12 mouse cellular contexts compared by ENCODE assay signal in the genomic region with DNA sequence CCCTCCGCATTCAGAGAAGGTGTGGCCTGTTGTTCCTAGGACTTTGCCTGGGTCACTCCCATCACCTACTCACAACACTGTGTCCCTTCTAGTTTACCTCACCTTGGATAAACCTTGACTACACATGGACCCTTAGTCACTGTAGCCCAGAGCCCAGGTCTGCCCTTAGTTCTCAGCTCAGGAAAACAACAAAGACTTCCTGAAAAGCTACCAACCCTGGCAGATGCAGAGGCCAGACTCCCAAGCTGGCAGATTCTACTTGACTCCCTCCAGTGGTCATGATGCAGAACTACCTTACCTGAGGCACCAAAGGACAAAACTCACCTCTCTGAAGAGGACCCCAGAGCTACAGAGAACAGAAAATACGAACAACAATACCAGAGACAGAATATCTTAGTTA. TPM values are rescaled to one million over a fixed set of nuclear protein-coding genes. Genes with fewer than 3 reads are reported as not detected.
DNase-seq lines count a peak whose midpoint lies in the region; ATAC-seq and TF ChIP-seq lines count a peak whose summit lies in the region.
"Had no signal": no experiment of that assay in that cellular context is flagged by ENCODE, and none has a peak within 500 bp of the region (broad histone marks: within the 10 kb centered on the region; RNA-seq: fewer than 3 reads in every experiment).

No protein-coding gene starts in this region.

- H3K36me3 ChIP-seq in embryonic facial prominence, embryonic 11.5 days (replicated peaks; ENCODE audit: control insufficient read depth, insufficient read depth, low read depth, low read length) = no peaks in the 10 kb centered on the region
- H3K36me3 ChIP-seq in embryonic facial prominence, embryonic 10.5 days (replicated peaks) = no peaks in the 10 kb centered on the region
- H3K36me3 ChIP-seq in lung, postnatal 0 days (ENCODE audit: insufficient read depth, low read length) = no peaks in the 10 kb centered on the region

- no peak overlapping the region for H3K4me3 ChIP-seq in embryonic facial prominence, embryonic 11.5 days (ENCODE audit: low read depth, low read length)
- H3K4me3 ChIP-seq in embryonic facial prominence, embryonic 10.5 days = no peak overlapping the region
- no peak overlapping the region for H3K4me3 ChIP-seq in lung, postnatal 0 days (ENCODE audit: low read depth, low read length)
- H3K4me3 ChIP-seq: megakaryocyte, embryonic 14.5 days had no signal

- WGBS in embryonic facial prominence, embryonic 11.5 days = 70% methylated on average over 2 of the region's 2 CpGs
- 68% methylated on average over 2 of the region's 2 CpGs for WGBS in embryonic facial prominence, embryonic 10.5 days
- 38% methylated on average over 2 of the region's 2 CpGs for WGBS in lung, postnatal 0 days

- no peaks in the 10 kb centered on the region for H3K27me3 ChIP-seq in embryonic facial prominence, embryonic 11.5 days (ENCODE audit: control insufficient read depth, insufficient read depth, low read length)
- no peaks in the 10 kb centered on the region for H3K27me3 ChIP-seq in embryonic facial prominence, embryonic 10.5 days (replicated peaks; ENCODE audit: low read depth, poor library complexity, severe bottlenecking)
- no peaks in the 10 kb centered on the region for H3K27me3 ChIP-seq in lung, postnatal 0 days (replicated peaks; ENCODE audit: insufficient read depth, low read length)

- H3K9me3 ChIP-seq in embryonic facial prominence, embryonic 11.5 days (replicated peaks; ENCODE audit: control insufficient read depth, low read length) = no peaks in the 10 kb centered on the region
- no peaks in the 10 kb centered on the region for H3K9me3 ChIP-seq in embryonic facial prominence, embryonic 10.5 days
- H3K9me3 ChIP-seq in lung, postnatal 0 days (ENCODE audit: low read length) = no peaks in the 10 kb centered on the region
- H3K9me3 ChIP-seq: megakaryocyte, embryonic 14.5 days had no signal

- no peak for TF ChIP-seq EP300 in lung, postnatal 0 days (IDR thresholded peaks at IDR 0.05)

- H3K9ac ChIP-seq in embryonic facial prominence, embryonic 11.5 days (replicated peaks; ENCODE audit: low read length) = no peak overlapping the region
- no peak overlapping the region for H3K9ac ChIP-seq in lung, postnatal 0 days (replicated peaks; ENCODE audit: low read depth)

- no peaks in the 10 kb centered on the region for H3K4me1 ChIP-seq in embryonic facial prominence, embryonic 11.5 days (ENCODE audit: control insufficient read depth, insufficient read depth, low read length)
- 0 out of 2 replicates have a peak, but pooled peaks cover 4% of the 10 kb centered on the region for H3K4me1 ChIP-seq in embryonic facial prominence, embryonic 10.5 days
- H3K4me1 ChIP-seq in lung, postnatal 0 days (ENCODE audit: insufficient read depth, low read depth, low read length) = no peaks in the 10 kb centered on the region; the same call in 1 of the 2 replicates
- H3K4me1 ChIP-seq: megakaryocyte, embryonic 14.5 days had no signal

- TF ChIP-seq CTCF in lung, postnatal 0 days (IDR thresholded peaks at IDR 0.05) = peak; percentile 71

- H3K27ac ChIP-seq in embryonic facial prominence, embryonic 11.5 days (replicated peaks; ENCODE audit: low read depth, low read length) = no peak overlapping the region
- no peak overlapping the region for H3K27ac ChIP-seq in embryonic facial prominence, embryonic 10.5 days (replicated peaks)
- no peak overlapping the region for H3K27ac ChIP-seq in lung, postnatal 0 days (ENCODE audit: low read length)

- ATAC-seq in embryonic facial prominence, embryonic 11.5 days (replicated peaks; ENCODE audit: insufficient number of reproducible peaks, low FRiP score, low TSS enrichment, low read depth) = no peak
- ATAC-seq in lung, postnatal 0 days = peak; percentile 19; the same call in 1 of the 2 replicates
- ATAC-seq in hematopoietic stem cell, adult 5-6 weeks (replicated peaks in 1 of 2; ENCODE audit: insufficient read depth in 1 of 2, low FRiP score in 2 of 2, low TSS enrichment in 1 of 2, low read depth in 1 of 2, poor library complexity in 2 of 2, severe bottlenecking in 2 of 2) = peak; percentile 70 to 83

- peak; percentile 50 for DNase-seq in embryonic facial prominence, embryonic 11.5 days (ENCODE audit: low spot score)
- no peak for DNase-seq in embryonic facial prominence, embryonic 10.5 days (ENCODE audit: low spot score)
- DNase-seq in lung, postnatal 0 days (ENCODE audit: low spot score) = peak; percentile 45
- DNase-seq in lung, adult 18-20 months = no peak
- DNase-seq in thymus, postnatal 0 days (ENCODE audit: low spot score) = peak; percentile 86
- no peak for DNase-seq in cerebellum, adult 9-11 months
- no peak for DNase-seq in gastrocnemius, postnatal 14 days
- DNase-seq: cerebellum, adult 2 months had no signal

- intact Hi-C loops in gastrocnemius, postnatal 14 days (cut with DNase I; ENCODE audit: low total_unique reads) = no loop called here

- no peak overlapping the region for H3K4me2 ChIP-seq in embryonic facial prominence, embryonic 11.5 days (ENCODE audit: low read depth, low read length)
- H3K4me2 ChIP-seq in lung, postnatal 0 days (replicated peaks; ENCODE audit: low read depth, low read length) = no peak overlapping the region

RNA-seq across cellular contexts. Expression of a gene that starts 9.4 kb away (rescaled TPM):
- polyA plus RNA-seq in embryonic facial prominence, embryonic 11.5 days (2014; fragmentation: Nextera tagmentation; extraction: Ambion mirVana) = 0.08 and 0.32 TPM in 2 replicates
- 0.08 and 0.34 TPM in 2 replicates for polyA plus RNA-seq in embryonic facial prominence, embryonic 10.5 days (2016; fragmentation: Nextera tagmentation; extraction: Ambion mirVana)
- polyA plus RNA-seq in lung, postnatal 0 days (2015; fragmentation: Nextera tagmentation; extraction: Ambion mirVana) = not detected in 2 replicates
- total RNA-seq in hematopoietic stem cell, adult 5-6 weeks (2017) = 0.06 TPM in 1 of 2 replicates, not detected in the other
- polyA plus RNA-seq in thymus, postnatal 0 days (2015; fragmentation: Nextera tagmentation; extraction: Ambion mirVana) = 17.6 and 21.2 TPM in 2 replicates
- under 1 TPM in 1 of 2 experiments, not detected in 1; 0.12 TPM for total RNA-seq in gastrocnemius, postnatal 14 days (2021)
- polyA plus RNA-seq: C2C12 had no signal

RNA-seq across cellular contexts. Expression of a gene that starts 18.9 kb away (rescaled TPM):
- polyA plus RNA-seq in embryonic facial prominence, embryonic 11.5 days (2014; fragmentation: Nextera tagmentation; extraction: Ambion mirVana) = 39.6 TPM in 2 replicates
- 53.5 and 55.8 TPM in 2 replicates for polyA plus RNA-seq in embryonic facial prominence, embryonic 10.5 days (2016; fragmentation: Nextera tagmentation; extraction: Ambion mirVana)
- 10.4 and 10.5 TPM in 2 replicates for polyA plus RNA-seq in lung, postnatal 0 days (2015; fragmentation: Nextera tagmentation; extraction: Ambion mirVana)
- 11.8 and 19.2 TPM in 2 replicates for total RNA-seq in hematopoietic stem cell, adult 5-6 weeks (2017)
- 27.7 and 33.8 TPM in 2 replicates for polyA plus RNA-seq in thymus, postnatal 0 days (2015; fragmentation: Nextera tagmentation; extraction: Ambion mirVana)
- 1 to 10 TPM; 4.5 to 5.2 TPM for total RNA-seq in gastrocnemius, postnatal 14 days (2021)

RNA-seq across cellular contexts. Expression of a gene that starts 36.2 kb away (rescaled TPM):
- not detected in 2 replicates for polyA plus RNA-seq in embryonic facial prominence, embryonic 11.5 days (2014; fragmentation: Nextera tagmentation; extraction: Ambion mirVana)
- polyA plus RNA-seq in embryonic facial prominence, embryonic 10.5 days (2016; fragmentation: Nextera tagmentation; extraction: Ambion mirVana) = not detected in 2 replicates
- polyA plus RNA-seq in lung, postnatal 0 days (2015; fragmentation: Nextera tagmentation; extraction: Ambion mirVana) = not detected in 2 replicates
- not detected in 2 replicates for total RNA-seq in hematopoietic stem cell, adult 5-6 weeks (2017)
- 0.09 and 0.16 TPM in 2 replicates for polyA plus RNA-seq in thymus, postnatal 0 days (2015; fragmentation: Nextera tagmentation; extraction: Ambion mirVana)
- total RNA-seq in gastrocnemius, postnatal 14 days (2021) = under 1 TPM; 0.16 to 0.62 TPM
- total RNA-seq: layer of hippocampus, postnatal 25 days had no signal
- polyA plus RNA-seq: C2C12; cerebellum, adult 2 months had no signal

Comparison
In these comparisons a context has a peak if more than half of its experiments do, and no peak if none do; other contexts are left out.
1. DNase-seq: peak in embryonic facial prominence, embryonic 11.5 days (single experiment), lung, postnatal 0 days (single experiment) and thymus, postnatal 0 days (single experiment); none in embryonic facial prominence, embryonic 10.5 days (single experiment), lung, adult 18-20 months (0 of 2), cerebellum, adult 9-11 months (single experiment) and gastrocnemius, postnatal 14 days (single experiment).
2. RNA of a gene that starts 9.4 kb away (polyA plus RNA-seq): 17.6 to 21.2 TPM in thymus, postnatal 0 days; 0.08 to 0.34 TPM in embryonic facial prominence, embryonic 10.5 days, 0.08 to 0.32 TPM in embryonic facial prominence, embryonic 11.5 days and not detected in lung, postnatal 0 days; every median in the first group is over 10 times any median in the second.